Mouse (Mus musculus) embryonic facial prominence, embryonic 10.5 days (tissue): Measurements from ENCODE around the gene Pdpk1. TPM values are rescaled to one million over a fixed set of nuclear protein-coding genes. Genes with fewer than 3 reads are reported as not detected.
A peak's percentile ranks its signal among the peaks of the same experiment; 100 is the strongest.

ENCODE experiments used
- DNase-seq: peaks from one replicate; pipeline ENCODE4 v3.0.0-alpha.2; 2017; ENCODE audit warnings: low spot score
- H3K27ac ChIP-seq: fragments of 300-500 bp; sonication (generic); replicated peaks from 2 replicates; pipeline ENCODE4 v1.5.1; 2016; ENCODE audit warnings: mild to moderate bottlenecking
- H3K27me3 ChIP-seq: fragments of 300-500 bp; sonication (generic); replicated peaks from 2 replicates; pipeline ENCODE4 v1.6.1; 2016; ENCODE audit warnings: low read depth, mild to moderate bottlenecking; ENCODE audit not compliant: poor library complexity, severe bottlenecking
- H3K36me3 ChIP-seq: fragments of 300-500 bp; sonication (generic); replicated peaks from 2 replicates; pipeline ENCODE4 v1.6.1; 2016; ENCODE audit warnings: mild to moderate bottlenecking, moderate library complexity
- H3K4me1 ChIP-seq: fragments of 300-500 bp; sonication (generic); 2 replicates; pipeline ENCODE4 v1.6.1; 2016
- H3K4me3 ChIP-seq: fragments of 300-500 bp; sonication (generic); 2 replicates; pipeline ENCODE4 v1.5.1; 2016; ENCODE audit warnings: mild to moderate bottlenecking, moderate library complexity
- H3K9me3 ChIP-seq: fragments of 300-500 bp; sonication (generic); 2 replicates; pipeline ENCODE4 v1.6.1; 2016; ENCODE audit warnings: mild to moderate bottlenecking
- WGBS: fragments of 180-500 bp; shearing (Covaris S2); methylation state at CpG from one replicate; pipeline ENCODE4 v1.1.7; 2016; 5-methylcytosine and 5-hydroxymethylcytosine counted together
- polyA plus RNA-seq: library from polyadenylated mRNA; unstranded; fragments of >200 nt; fragmentation: Nextera tagmentation; extraction: Ambion mirVana; gene quantifications from 2 replicates; pipeline ENCODE4 v1.2.1, GENCODE M21; 2016

Pdpk1 gene
- polyA plus RNA-seq, 1 experiment from 2014 or later: 30.9 TPM

GRCm38 (mm10) chr17:24170729-24171128 is 20.0 kb upstream of the Pdpk1 start:
- Histone ChIP-seq H3K4me1 (peaks cover 21% of the 10 kb centered on the region), H3K4me3 (no peak overlapping the region), H3K27me3 (no peaks in the 10 kb centered on the region), H3K36me3 (peaks cover 19% of the 10 kb centered on the region), H3K27ac (no peak overlapping the region), H3K9me3 (no peaks in the 10 kb centered on the region)
- DNase-seq: no peak
- WGBS: 86% methylated on average over 5 of the region's 5 CpGs

DNA sequence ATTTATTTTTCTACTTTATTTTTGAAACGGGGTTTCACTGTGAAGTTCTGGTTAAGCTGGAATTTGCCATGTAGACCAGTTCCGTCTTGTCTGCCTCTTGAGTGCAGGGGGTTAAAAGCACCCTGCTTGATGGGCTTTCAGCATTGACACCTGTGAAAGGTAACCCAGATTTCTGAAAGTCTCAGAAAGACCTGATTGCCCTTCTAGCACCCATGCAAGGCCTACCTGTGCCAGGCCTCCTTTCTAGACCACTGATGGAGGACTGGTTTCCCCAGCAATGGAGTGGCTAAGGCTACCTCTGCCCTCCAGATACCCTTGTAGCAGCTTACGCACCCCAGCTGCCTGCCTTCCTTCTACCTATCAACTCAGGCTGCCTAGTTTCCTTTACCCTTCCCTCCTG is 19.4 kb upstream of the Pdpk1 start:
- Histone ChIP-seq H3K4me1 (peaks cover 23% of the 10 kb centered on the region), H3K27ac (peak overlapping the region; percentile 100), H3K36me3 (peaks cover 26% of the 10 kb centered on the region), H3K27me3 (no peaks in the 10 kb centered on the region), H3K9me3 (no peaks in the 10 kb centered on the region), H3K4me3 (peak overlapping the region; percentile 97)
- no peak for DNase-seq
- 68% methylated on average over 3 of the region's 3 CpGs for WGBS

GRCm38 (mm10) chr17:24169317-24170065 is 18.8 kb upstream of the Pdpk1 start, which contains the start of gene Atp6v0c:
Gene Atp6v0c, minus strand, starts transcription at chr17:24169702.
- 1% methylated on average over 58 of the region's 58 CpGs for WGBS
- H3K4me3 ChIP-seq: peak within 1 kb of the TSS; percentile 97
- H3K27ac ChIP-seq: peak within 1 kb of the TSS; percentile 100
- H3K36me3 ChIP-seq: peaks cover 32% of the 10 kb centered on the region
- DNase-seq: peak; percentile 93
- H3K4me1 ChIP-seq: peaks cover 29% of the 10 kb centered on the region
- no peaks in the 10 kb centered on the region for H3K9me3 ChIP-seq
- H3K27me3 ChIP-seq: no peaks in the 10 kb centered on the region

- peak; percentile 76 for DNase-seq
- Histone ChIP-seq H3K27ac (peak overlapping the region; percentile 100), H3K4me1 (peaks cover 30% of the 10 kb centered on the region), H3K27me3 (no peaks in the 10 kb centered on the region), H3K36me3 (peaks cover 33% of the 10 kb centered on the region), H3K4me3 (peak overlapping the region; percentile 97), H3K9me3 (no peaks in the 10 kb centered on the region)
- under 1% methylated on average over 41 of the region's 41 CpGs for WGBS
Measured at GRCm38 (mm10) chr17:24168590-24169277, 18.0 kb upstream of the Pdpk1 start.

GRCm38 (mm10) chr17:24167891-24168505 is 17.3 kb upstream of the Pdpk1 start:
- H3K4me1 ChIP-seq: peaks cover 33% of the 10 kb centered on the region
- DNase-seq: no peak
- H3K27ac ChIP-seq: peak overlapping the region; percentile 100
- H3K36me3 ChIP-seq: peaks cover 33% of the 10 kb centered on the region
- no peaks in the 10 kb centered on the region for H3K27me3 ChIP-seq
- H3K9me3 ChIP-seq: no peaks in the 10 kb centered on the region
- WGBS: 70% methylated on average over 7 of the region's 7 CpGs
- peak overlapping the region; percentile 97 for H3K4me3 ChIP-seq

DNA sequence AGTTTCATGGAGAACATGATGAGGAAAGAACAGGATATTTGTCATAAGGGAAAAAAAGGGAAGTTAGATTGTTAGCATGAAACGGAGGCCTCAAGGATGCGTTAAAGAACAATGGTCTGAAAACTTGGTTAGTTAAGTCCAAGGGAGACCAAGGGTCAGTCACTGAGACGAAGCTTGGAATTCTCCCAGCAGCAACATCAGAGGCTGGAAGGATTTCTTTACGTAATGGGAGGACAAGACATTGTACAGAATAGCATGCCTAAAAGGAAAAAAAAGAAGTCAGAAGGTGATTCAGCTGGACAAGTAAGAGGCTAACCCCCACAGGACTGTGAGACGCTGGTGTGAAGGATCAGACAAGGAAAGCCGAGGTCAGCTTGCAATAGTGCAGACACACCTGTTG is 16.4 kb upstream of the Pdpk1 start:
- DNase-seq: no peak
- Histone ChIP-seq H3K4me3 (no peak overlapping the region), H3K27me3 (no peaks in the 10 kb centered on the region), H3K36me3 (peaks cover 33% of the 10 kb centered on the region), H3K9me3 (no peaks in the 10 kb centered on the region), H3K27ac (no peak overlapping the region), H3K4me1 (peaks cover 40% of the 10 kb centered on the region)
- WGBS: 92% methylated on average over 6 of the region's 6 CpGs

DNA sequence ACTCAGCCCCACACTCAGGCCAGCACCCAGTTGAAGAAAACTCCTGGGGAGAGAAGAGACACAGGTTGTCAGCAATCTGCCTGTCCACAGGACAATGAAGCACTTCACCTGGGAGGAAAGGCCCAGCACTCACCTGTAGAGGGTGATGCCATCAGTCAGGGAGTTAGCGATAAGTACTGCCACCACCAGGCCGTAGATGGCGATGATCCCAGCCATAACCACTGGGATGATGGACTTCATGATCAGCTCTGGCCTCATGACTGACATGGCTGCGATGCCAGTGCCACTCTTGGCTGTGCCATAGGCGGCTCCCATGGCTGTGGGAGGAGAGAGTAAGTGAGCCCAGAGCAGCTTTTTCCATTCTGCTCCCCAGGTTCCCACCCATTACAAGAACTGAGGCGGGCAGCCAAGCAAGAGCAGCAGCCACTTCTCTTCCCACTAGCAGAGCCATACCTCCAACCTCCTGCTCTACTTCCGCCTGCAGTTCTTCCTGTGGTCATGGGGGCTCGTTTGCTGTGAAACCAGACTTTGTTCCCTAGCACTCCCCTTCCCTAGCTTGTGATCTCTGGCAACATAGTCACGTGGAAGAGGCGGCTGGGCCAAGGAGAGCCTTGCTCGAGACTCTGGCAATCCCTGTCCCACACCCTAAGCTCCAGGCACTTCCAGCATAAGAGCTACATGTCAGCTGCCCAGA is 14.0 kb upstream of the Pdpk1 start:
- Histone ChIP-seq H3K9me3 (no peaks in the 10 kb centered on the region), H3K27me3 (no peaks in the 10 kb centered on the region), H3K27ac (no peak overlapping the region), H3K36me3 (peaks cover 37% of the 10 kb centered on the region), H3K4me3 (peak overlapping the region; percentile 18; the same call in 1 of the 2 replicates), H3K4me1 (peaks cover 33% of the 10 kb centered on the region)
- 77% methylated on average over 11 of the region's 11 CpGs for WGBS
- no peak for DNase-seq

- Histone ChIP-seq H3K4me3 (peak within 1 kb of the TSS; percentile 70), H3K36me3 (peaks cover 38% of the 10 kb centered on the region), H3K27ac (peak within 1 kb of the TSS; percentile 83), H3K27me3 (no peaks in the 10 kb centered on the region), H3K4me1 (peaks cover 30% of the 10 kb centered on the region), H3K9me3 (no peaks in the 10 kb centered on the region)
- WGBS: under 1% methylated on average over 47 of the region's 47 CpGs
- DNase-seq: peak; percentile 99
Measured at GRCm38 (mm10) chr17:24163176-24163962, 12.6 kb upstream of the Pdpk1 start, which contains the start of gene Amdhd2. Gene Amdhd2, minus strand, starts transcription at chr17:24163766.

DNA sequence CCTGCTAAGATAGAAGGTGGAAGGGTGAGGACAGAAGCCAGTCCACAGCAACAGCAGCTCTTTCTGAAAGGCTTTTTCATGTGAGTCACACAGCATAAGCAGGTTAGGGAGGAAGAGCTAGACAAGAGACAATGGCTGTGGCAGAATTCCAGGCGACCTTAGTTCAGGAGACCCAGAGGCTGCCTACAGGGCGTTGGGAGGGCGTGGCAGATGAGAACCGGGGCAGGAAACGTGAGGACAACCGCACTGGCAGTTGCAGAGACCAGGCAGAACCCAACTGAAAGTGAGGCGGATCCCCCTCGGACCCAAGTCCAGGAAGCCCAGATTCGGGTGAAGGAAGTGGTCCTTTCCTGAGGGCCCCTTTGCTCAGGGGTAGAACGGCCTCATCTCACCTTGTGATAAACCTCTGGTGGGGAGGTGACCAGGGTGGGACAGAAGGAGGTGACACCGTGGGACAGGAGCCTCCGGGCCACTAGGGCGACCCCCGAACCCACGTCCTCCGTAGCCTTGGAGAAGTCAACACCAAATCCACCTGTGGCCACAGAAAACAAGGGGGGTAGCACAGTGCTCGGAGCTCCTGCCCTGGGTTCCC is 12.0 kb upstream of the Pdpk1 start:
- Histone ChIP-seq H3K27ac (peak overlapping the region; percentile 83), H3K4me1 (peaks cover 23% of the 10 kb centered on the region), H3K9me3 (no peaks in the 10 kb centered on the region), H3K27me3 (no peaks in the 10 kb centered on the region), H3K4me3 (peak overlapping the region; percentile 70), H3K36me3 (peaks cover 42% of the 10 kb centered on the region)
- WGBS: 27% methylated on average over 17 of the region's 17 CpGs
- no peak for DNase-seq

GRCm38 (mm10) chr17:24161466-24161865 is 10.7 kb upstream of the Pdpk1 start:
- 78% methylated on average over 5 of the region's 5 CpGs for WGBS
- Histone ChIP-seq H3K36me3 (peaks cover 41% of the 10 kb centered on the region), H3K4me1 (peaks cover 19% of the 10 kb centered on the region), H3K4me3 (no peak overlapping the region; the same call in 1 of the 2 replicates), H3K27ac (no peak overlapping the region), H3K9me3 (no peaks in the 10 kb centered on the region), H3K27me3 (no peaks in the 10 kb centered on the region)
- DNase-seq: no peak

DNA sequence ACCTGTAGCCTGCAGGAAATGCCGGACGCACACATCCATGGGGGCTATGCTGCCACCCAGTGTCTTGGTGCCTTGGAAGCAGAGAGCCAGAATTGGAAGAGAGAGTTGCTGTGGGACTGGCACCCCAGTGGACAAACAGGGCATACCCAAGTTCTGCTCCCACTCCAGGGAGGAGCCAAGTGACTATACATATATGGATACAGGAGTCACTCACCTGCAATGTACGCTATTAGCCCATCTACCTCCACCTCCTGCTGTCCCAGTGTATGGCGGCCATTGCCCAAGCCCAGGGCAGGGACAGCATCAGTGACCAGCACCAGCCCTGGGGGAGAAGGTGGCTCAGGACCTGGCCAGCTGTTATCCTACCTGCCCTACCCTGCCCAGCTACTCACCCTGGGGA is 6.8 kb upstream of the Pdpk1 start:
- Histone ChIP-seq H3K4me1 (peaks cover 3% of the 10 kb centered on the region), H3K4me3 (no peak overlapping the region), H3K27me3 (no peaks in the 10 kb centered on the region), H3K27ac (no peak overlapping the region), H3K9me3 (no peaks in the 10 kb centered on the region), H3K36me3 (peaks cover 42% of the 10 kb centered on the region)
- 96% methylated on average over 4 of the region's 4 CpGs for WGBS
- DNase-seq: no peak
